8 mouse cellular contexts compared by ENCODE assay signal in the genomic region with DNA sequence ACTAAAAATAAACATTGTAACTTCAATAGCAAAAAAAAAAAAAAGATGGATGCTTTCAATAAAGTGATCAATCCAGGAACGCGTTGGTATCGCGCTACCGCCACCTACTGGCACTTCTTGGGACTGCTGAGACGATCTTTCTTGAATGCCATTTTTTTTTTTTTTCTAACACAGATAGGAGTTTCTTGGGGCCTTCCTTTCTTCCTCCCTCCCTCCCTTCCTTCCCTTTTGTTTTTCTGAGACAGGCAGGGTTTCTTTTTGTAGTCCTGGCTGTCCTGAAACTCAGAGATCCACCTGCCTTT. TPM values are rescaled to one million over a fixed set of nuclear protein-coding genes. Genes with fewer than 3 reads are reported as not detected.
A peak's percentile ranks its signal among the peaks of the same experiment; 100 is the strongest.
DNase-seq lines count a peak whose midpoint lies in the region; ATAC-seq and TF ChIP-seq lines count a peak whose summit lies in the region.
"Had no signal": no experiment of that assay in that cellular context is flagged by ENCODE, and none has a peak within 500 bp of the region (broad histone marks: within the 10 kb centered on the region; RNA-seq: fewer than 3 reads in every experiment).

No protein-coding gene starts in this region.

- no peak overlapping the region for H3K4me2 ChIP-seq in neural tube, embryonic 11.5 days (ENCODE audit: low read depth)
- H3K4me2 ChIP-seq: heart, embryonic 15.5 days had no signal

- H3K27ac ChIP-seq in layer of hippocampus, adult 2 months = no peak overlapping the region
- no peak overlapping the region for H3K27ac ChIP-seq in neural tube, embryonic 11.5 days (ENCODE audit: low read depth, low read length)
- H3K27ac ChIP-seq: heart, embryonic 15.5 days had no signal

- H3K4me1 ChIP-seq in E14TG2a.4 (replicated peaks; ENCODE audit: low read depth, low read length) = peaks cover 75% of the 10 kb centered on the region
- no peaks in the 10 kb centered on the region for H3K4me1 ChIP-seq in neural tube, embryonic 11.5 days (ENCODE audit: control insufficient read depth, insufficient read depth, low read length)

- no peak for ATAC-seq in neural tube, embryonic 11.5 days (ENCODE audit: insufficient read depth, low FRiP score, low TSS enrichment)

- intact Hi-C loops in left cerebral cortex, postnatal 14 days (cut with DNase I) = no loop called here

- WGBS in neural tube, embryonic 11.5 days = 0% methylated on average over 6 of the region's 6 CpGs

- peak in 1 of 2 experiments; percentile 67 for DNase-seq in layer of hippocampus, adult 2 months (ENCODE audit: low spot score in 2 of 2)
- no peak for DNase-seq in layer of hippocampus, postnatal 36 days
- DNase-seq in R1 (ENCODE audit: low read depth, low spot score) = peak; percentile 89
- peak; percentile 74 for DNase-seq in embryo, embryonic 9.5 days (ENCODE audit: extremely low spot score)
- DNase-seq in left cerebral cortex, postnatal 14 days (ENCODE audit: low spot score in 2 of 2) = peak; percentile 67 to 70
- peak; percentile 85 for DNase-seq in neural tube, embryonic 11.5 days (ENCODE audit: low spot score)

- peak; percentile 90 for TF ChIP-seq CTCF in layer of hippocampus, adult 2 months (conservative IDR thresholded peaks at IDR 0.05)
- peak; percentile 91 for TF ChIP-seq CTCF in E14TG2a.4 (conservative IDR thresholded peaks at IDR 0.05; ENCODE audit: low read length)

- H3K4me3 ChIP-seq in layer of hippocampus, adult 2 months = no peak overlapping the region
- H3K4me3 ChIP-seq in E14TG2a.4 (replicated peaks; ENCODE audit: low read length) = peak overlapping the region; percentile 30; the same call in 1 of the 2 replicates
- H3K4me3 ChIP-seq in neural tube, embryonic 11.5 days (ENCODE audit: low read depth, low read length) = no peak overlapping the region
- H3K4me3 ChIP-seq: heart, embryonic 15.5 days had no signal

- H3K9ac ChIP-seq in neural tube, embryonic 11.5 days (ENCODE audit: low read length) = no peak overlapping the region
- H3K9ac ChIP-seq: heart, embryonic 15.5 days had no signal

- H3K36me3 ChIP-seq in E14TG2a.4 (ENCODE audit: insufficient read depth, low read length) = peaks cover 3% of the 10 kb centered on the region; the same call in 1 of the 2 replicates
- no peaks in the 10 kb centered on the region for H3K36me3 ChIP-seq in neural tube, embryonic 11.5 days (ENCODE audit: control insufficient read depth, insufficient read depth, low read length)
- H3K36me3 ChIP-seq: heart, embryonic 15.5 days had no signal

- H3K27me3 ChIP-seq in E14TG2a.4 (ENCODE audit: insufficient read depth, low read length) = no peaks in the 10 kb centered on the region
- H3K27me3 ChIP-seq in neural tube, embryonic 11.5 days (ENCODE audit: control insufficient read depth, insufficient read depth, low read length) = no peaks in the 10 kb centered on the region
- H3K27me3 ChIP-seq: heart, embryonic 15.5 days had no signal

- peaks cover 8% of the 10 kb centered on the region for H3K9me3 ChIP-seq in E14TG2a.4 (ENCODE audit: low read length)
- H3K9me3 ChIP-seq in neural tube, embryonic 11.5 days (ENCODE audit: control insufficient read depth, low read length) = no peaks in the 10 kb centered on the region
- H3K9me3 ChIP-seq: heart, embryonic 15.5 days had no signal

RNA-seq across cellular contexts. Expression of a gene that starts 13.5 kb away (rescaled TPM):
- total RNA-seq in layer of hippocampus, adult 2 months (2021) = 10 to 100 TPM; 28.1 to 42.5 TPM
- total RNA-seq in layer of hippocampus, postnatal 36 days (2021) = 10 to 100 TPM; 36.5 to 44.3 TPM
- total RNA-seq in left cerebral cortex, postnatal 14 days (2021) = 10 to 100 TPM; 28.3 to 46.4 TPM
- 44.7 and 46.9 TPM in 2 replicates for polyA plus RNA-seq in neural tube, embryonic 11.5 days (2014; fragmentation: Nextera tagmentation; extraction: Ambion mirVana)

RNA-seq across cellular contexts. Expression of a gene that starts 59.1 kb away (rescaled TPM):
- not detected for total RNA-seq in layer of hippocampus, adult 2 months (2021)
- under 1 TPM in 1 of 2 experiments, not detected in 1; 0.35 TPM for total RNA-seq in layer of hippocampus, postnatal 36 days (2021)
- total RNA-seq in left cerebral cortex, postnatal 14 days (2021) = not detected
- polyA plus RNA-seq in neural tube, embryonic 11.5 days (2014; fragmentation: Nextera tagmentation; extraction: Ambion mirVana) = 0.19 and 0.20 TPM in 2 replicates

Comparison
In these comparisons a context has a peak if more than half of its experiments do, and no peak if none do; other contexts are left out.
1. DNase-seq: peak in R1 (single experiment), embryo, embryonic 9.5 days (single experiment), left cerebral cortex, postnatal 14 days (2 of 2) and neural tube, embryonic 11.5 days (single experiment); none in layer of hippocampus, postnatal 36 days (0 of 2).